Mouse (Mus musculus) embryonic facial prominence, embryonic 13.5 days (tissue): ENCODE measurements around the gene Arhgap23. TPM values are rescaled to one million over a fixed set of nuclear protein-coding genes. Genes with fewer than 3 reads are reported as not detected.
A peak's percentile ranks its signal among the peaks of the same experiment; 100 is the strongest.

ENCODE experiments used
- ATAC-seq: fragments of 200-750 bp; cut with Nextera tagmentation; 2 replicates; pipeline ENCODE4 v1.8.0; 2017; ENCODE audit warnings: low read depth; ENCODE audit not compliant: insufficient number of reproducible peaks, insufficient read depth, low FRiP score, low TSS enrichment
- H3K27ac ChIP-seq: fragments of 300-500 bp; sonication (generic); 2 replicates; pipeline ENCODE4 v1.5.1; 2015; ENCODE audit warnings: moderate library complexity, mild to moderate bottlenecking, inconsistent platforms
- H3K27me3 ChIP-seq: fragments of 300-500 bp; sonication (generic); 2 replicates; pipeline ENCODE4 v1.6.1; 2015; ENCODE audit warnings: mild to moderate bottlenecking, inconsistent platforms
- H3K36me3 ChIP-seq: fragments of 300-500 bp; sonication (generic); 2 replicates; pipeline ENCODE4 v1.6.1; 2015; ENCODE audit warnings: mild to moderate bottlenecking, inconsistent platforms
- H3K4me1 ChIP-seq: fragments of 300-500 bp; sonication (generic); 2 replicates; pipeline ENCODE4 v1.6.1; 2015; ENCODE audit warnings: inconsistent platforms
- H3K4me2 ChIP-seq: fragments of 300-500 bp; sonication (generic); 2 replicates; pipeline ENCODE4 v1.6.1; 2015; ENCODE audit warnings: moderate library complexity, mild to moderate bottlenecking, inconsistent platforms
- H3K4me3 ChIP-seq: fragments of 300-500 bp; sonication (generic); 2 replicates; pipeline ENCODE4 v1.5.1; 2015; ENCODE audit warnings: mild to moderate bottlenecking, inconsistent platforms
- H3K9ac ChIP-seq: fragments of 300-500 bp; sonication (generic); 2 replicates; pipeline ENCODE4 v1.6.1; 2015; ENCODE audit warnings: mild to moderate bottlenecking, inconsistent platforms
- H3K9me3 ChIP-seq: fragments of 300-500 bp; sonication (generic); 2 replicates; pipeline ENCODE4 v1.6.1; 2016; ENCODE audit warnings: inconsistent platforms
- whole genome bisulfite sequencing: fragments of 180-500 bp; shearing (Covaris S2); methylation state at CpG from one replicate; pipeline ENCODE4 v1.1.7; 2015; ENCODE audit warnings: mixed read lengths; 5-methylcytosine and 5-hydroxymethylcytosine counted together
- polyA plus RNA-seq: library from polyadenylated mRNA; unstranded; fragments of >200 nt; fragmentation: Nextera tagmentation; extraction: Ambion mirVana; gene quantifications from 2 replicates; pipeline ENCODE4 v1.2.1, GENCODE M21; 2015

Arhgap23 gene
- polyA plus RNA-seq, 1 experiment from 2014 or later = 8.4 TPM

GRCm38 (mm10) chr11:97511661-97512369 lies 96.5 kb downstream of the Arhgap23 start:
- H3K4me1 ChIP-seq = peaks cover 15% of the 10 kb centered on the region
- no peak overlapping the region; the same call in 1 of the 2 replicates for H3K27ac ChIP-seq
- H3K9me3 ChIP-seq = no peaks in the 10 kb centered on the region
- H3K4me2 ChIP-seq = peak overlapping the region; percentile 11; the same call in 1 of the 2 replicates
- H3K27me3 ChIP-seq = no peaks in the 10 kb centered on the region
- 53% methylated on average over 13 of the region's 13 CpGs for WGBS
- H3K4me3 ChIP-seq = no peak overlapping the region
- ATAC-seq = no peak
- H3K36me3 ChIP-seq = 0 out of 2 replicates have a peak, but pooled peaks cover 4% of the 10 kb centered on the region
- H3K9ac ChIP-seq = no peak overlapping the region

- no peak for ATAC-seq
- no peaks in the 10 kb centered on the region for H3K9me3 ChIP-seq
- H3K27me3 ChIP-seq = no peaks in the 10 kb centered on the region
- no peak overlapping the region for H3K4me2 ChIP-seq
- no peak overlapping the region for H3K9ac ChIP-seq
- WGBS = 52% methylated on average over 6 of the region's 6 CpGs
- H3K4me1 ChIP-seq = peaks cover 15% of the 10 kb centered on the region
- 0 out of 2 replicates have a peak, but pooled peaks cover 4% of the 10 kb centered on the region for H3K36me3 ChIP-seq
- H3K4me3 ChIP-seq = no peak overlapping the region
- no peak overlapping the region for H3K27ac ChIP-seq
These were observed 97.2 kb downstream of the Arhgap23 start for GRCm38 (mm10) chr11:97512511-97512910.

GRCm38 (mm10) chr11:97513066-97513465 lies 97.7 kb downstream of the Arhgap23 start:
- no peaks in the 10 kb centered on the region for H3K9me3 ChIP-seq
- 0 out of 2 replicates have a peak, but pooled peaks cover 4% of the 10 kb centered on the region for H3K36me3 ChIP-seq
- peaks cover 15% of the 10 kb centered on the region for H3K4me1 ChIP-seq
- H3K27me3 ChIP-seq = no peaks in the 10 kb centered on the region
- no peak for ATAC-seq
- H3K4me2 ChIP-seq = no peak overlapping the region
- H3K27ac ChIP-seq = no peak overlapping the region
- H3K4me3 ChIP-seq = no peak overlapping the region
- no peak overlapping the region for H3K9ac ChIP-seq
- 68% methylated on average over 3 of the region's 3 CpGs for WGBS

DNA sequence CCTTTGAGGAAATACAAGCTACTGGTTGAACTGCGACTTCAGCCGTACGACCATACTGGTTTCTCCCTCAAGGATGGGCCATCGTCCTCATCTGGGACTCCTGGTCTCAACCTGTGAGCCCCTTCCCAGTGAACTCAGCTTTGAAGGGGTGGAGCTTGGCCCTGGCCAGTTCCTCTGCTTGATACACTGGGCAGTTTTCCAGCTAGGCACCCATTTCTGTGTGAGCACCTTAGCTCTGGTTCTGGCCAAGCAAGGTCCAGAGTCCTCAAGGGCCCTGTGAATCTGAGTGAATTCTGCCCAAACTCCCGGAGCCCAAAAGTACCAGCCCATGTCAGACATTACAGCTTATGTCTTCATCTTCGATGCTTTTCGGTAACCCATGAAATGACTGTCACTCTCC lies 105.2 kb downstream of the Arhgap23 start:
- Histone ChIP-seq H3K36me3 (peaks cover 3% of the 10 kb centered on the region; the same call in 1 of the 2 replicates), H3K4me1 (peaks cover 14% of the 10 kb centered on the region), H3K4me2 (no peak overlapping the region), H3K9ac (no peak overlapping the region), H3K27ac (no peak overlapping the region), H3K9me3 (no peaks in the 10 kb centered on the region), H3K4me3 (no peak overlapping the region), H3K27me3 (no peaks in the 10 kb centered on the region)
- no peak for ATAC-seq
- 89% methylated on average over 7 of the region's 7 CpGs for WGBS

DNA sequence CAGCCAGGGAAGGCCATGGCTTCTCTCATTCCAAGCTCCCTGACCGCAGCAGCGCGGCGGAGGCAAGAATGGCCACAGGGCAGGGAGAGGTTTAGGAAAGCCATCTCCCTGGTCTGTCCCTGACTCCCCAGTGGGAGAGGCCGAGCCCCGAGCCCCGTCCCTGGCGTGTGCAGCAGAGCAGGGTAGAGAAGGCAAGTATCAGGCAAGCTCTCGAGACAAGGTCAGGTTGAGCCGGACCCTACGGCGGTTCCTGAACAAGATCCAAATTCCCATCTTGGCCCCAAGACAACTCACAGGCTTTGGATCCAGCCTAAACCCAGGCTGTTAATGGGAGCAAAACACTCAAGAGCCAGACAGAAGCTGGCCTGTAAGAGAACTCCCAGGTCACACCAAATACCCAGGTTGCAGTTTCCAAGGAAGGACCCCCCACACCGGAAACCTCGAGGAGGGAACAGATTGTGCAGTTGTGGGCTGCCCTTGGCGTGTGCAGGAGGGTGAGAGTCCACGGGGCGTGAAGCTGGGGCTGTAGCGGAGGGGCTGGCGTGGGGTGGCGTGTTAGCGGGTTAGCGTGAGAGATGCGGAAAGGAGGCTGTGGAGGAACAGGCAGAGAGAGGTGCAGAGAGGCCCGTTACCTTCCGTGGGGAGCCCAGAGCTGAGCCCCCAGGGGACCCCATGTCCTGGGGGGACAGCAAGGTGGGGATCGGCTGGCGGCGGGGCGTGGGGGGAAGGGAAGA lies 106.6 kb downstream of the Arhgap23 start:
- Histone ChIP-seq H3K9me3 (no peaks in the 10 kb centered on the region), H3K4me1 (peaks cover 14% of the 10 kb centered on the region), H3K4me3 (no peak overlapping the region), H3K9ac (no peak overlapping the region), H3K4me2 (no peak overlapping the region), H3K27ac (no peak overlapping the region), H3K27me3 (no peaks in the 10 kb centered on the region), H3K36me3 (peaks cover 3% of the 10 kb centered on the region; the same call in 1 of the 2 replicates)
- ATAC-seq = no peak
- WGBS = 79% methylated on average over 29 of the region's 29 CpGs

- 86% methylated on average over 14 of the region's 14 CpGs for WGBS
- Histone ChIP-seq H3K4me1 (peaks cover 14% of the 10 kb centered on the region), H3K9me3 (no peaks in the 10 kb centered on the region), H3K36me3 (peaks cover 3% of the 10 kb centered on the region; the same call in 1 of the 2 replicates), H3K27ac (no peak overlapping the region), H3K4me3 (no peak overlapping the region), H3K9ac (no peak overlapping the region), H3K4me2 (no peak overlapping the region), H3K27me3 (no peaks in the 10 kb centered on the region)
- ATAC-seq = no peak
These were observed 107.8 kb downstream of the Arhgap23 start for GRCm38 (mm10) chr11:97523107-97523506.

DNA sequence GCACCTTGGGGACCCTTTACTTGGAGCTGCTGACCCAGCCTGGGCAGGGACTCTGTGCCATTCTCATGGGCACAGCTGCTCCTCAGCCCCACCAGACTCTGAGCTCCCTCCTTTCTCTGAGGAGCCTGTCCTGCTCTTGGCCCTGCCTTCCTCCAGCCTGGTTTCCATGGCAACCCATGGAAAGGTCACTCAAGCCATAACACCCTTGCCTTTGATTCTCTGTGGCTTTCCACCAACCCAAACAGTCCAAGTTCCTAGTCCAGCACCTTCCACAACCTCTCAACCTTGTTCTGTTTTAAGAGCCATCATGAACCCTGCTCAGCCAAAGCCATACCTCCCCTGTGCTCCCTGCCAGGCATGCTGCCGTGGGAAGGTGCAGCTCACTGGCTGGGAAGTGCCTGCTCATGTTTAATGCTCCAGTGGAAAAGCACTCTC lies 108.5 kb downstream of the Arhgap23 start:
- no peak overlapping the region for H3K4me2 ChIP-seq
- H3K36me3 ChIP-seq = peaks cover 3% of the 10 kb centered on the region; the same call in 1 of the 2 replicates
- no peaks in the 10 kb centered on the region for H3K27me3 ChIP-seq
- H3K27ac ChIP-seq = no peak overlapping the region
- H3K9ac ChIP-seq = no peak overlapping the region
- WGBS = 3% methylated on average over 1 of the region's 1 CpGs
- H3K4me3 ChIP-seq = no peak overlapping the region
- ATAC-seq = no peak
- peaks cover 14% of the 10 kb centered on the region for H3K4me1 ChIP-seq
- no peaks in the 10 kb centered on the region for H3K9me3 ChIP-seq

- ATAC-seq = no peak
These were observed 109.0 kb downstream of the Arhgap23 start for GRCm38 (mm10) chr11:97524306-97524705.

DNA sequence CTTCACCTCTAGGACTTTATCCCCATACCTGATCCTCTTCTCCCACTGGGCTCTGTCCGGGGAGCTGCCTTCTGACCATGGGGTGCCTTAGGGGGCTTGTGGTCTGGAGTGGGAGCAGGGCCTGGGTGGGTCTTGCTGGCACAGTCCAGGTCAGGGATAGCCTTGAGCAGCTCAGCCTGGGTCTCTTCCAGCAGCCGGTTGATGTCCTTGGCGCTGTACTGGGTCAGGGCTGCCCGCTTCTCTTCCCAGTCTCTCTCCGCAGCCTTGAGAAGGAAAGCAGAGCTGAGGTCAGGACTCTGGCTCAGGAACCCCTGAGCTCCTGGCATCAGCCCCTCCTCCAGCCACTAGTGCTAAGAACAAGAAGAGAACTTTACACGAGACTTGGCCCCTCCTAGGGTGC lies 110.0 kb downstream of the Arhgap23 start:
- H3K27me3 ChIP-seq = peaks cover 3% of the 10 kb centered on the region; the same call in 1 of the 2 replicates
- H3K4me2 ChIP-seq = no peak overlapping the region
- peaks cover 14% of the 10 kb centered on the region for H3K4me1 ChIP-seq
- H3K27ac ChIP-seq = no peak overlapping the region
- H3K9me3 ChIP-seq = no peaks in the 10 kb centered on the region
- H3K9ac ChIP-seq = no peak overlapping the region
- no peak overlapping the region for H3K4me3 ChIP-seq
- H3K36me3 ChIP-seq = no peaks in the 10 kb centered on the region
- 0 out of 2 replicates have a peak, but pooled peaks have one; percentile 17 for ATAC-seq
- 93% methylated on average over 6 of the region's 6 CpGs for WGBS

More at GRCm38 (mm10) chr11:97524306-97524705, 109.0 kb downstream of the Arhgap23 start:
- Histone ChIP-seq H3K4me2 (no peak overlapping the region), H3K27me3 (no peaks in the 10 kb centered on the region), H3K9ac (no peak overlapping the region), H3K4me1 (peaks cover 14% of the 10 kb centered on the region), H3K27ac (no peak overlapping the region), H3K9me3 (no peaks in the 10 kb centered on the region), H3K4me3 (no peak overlapping the region), H3K36me3 (peaks cover 2% of the 10 kb centered on the region; the same call in 1 of the 2 replicates)
- 40% methylated on average over 9 of the region's 9 CpGs for WGBS

DNA sequence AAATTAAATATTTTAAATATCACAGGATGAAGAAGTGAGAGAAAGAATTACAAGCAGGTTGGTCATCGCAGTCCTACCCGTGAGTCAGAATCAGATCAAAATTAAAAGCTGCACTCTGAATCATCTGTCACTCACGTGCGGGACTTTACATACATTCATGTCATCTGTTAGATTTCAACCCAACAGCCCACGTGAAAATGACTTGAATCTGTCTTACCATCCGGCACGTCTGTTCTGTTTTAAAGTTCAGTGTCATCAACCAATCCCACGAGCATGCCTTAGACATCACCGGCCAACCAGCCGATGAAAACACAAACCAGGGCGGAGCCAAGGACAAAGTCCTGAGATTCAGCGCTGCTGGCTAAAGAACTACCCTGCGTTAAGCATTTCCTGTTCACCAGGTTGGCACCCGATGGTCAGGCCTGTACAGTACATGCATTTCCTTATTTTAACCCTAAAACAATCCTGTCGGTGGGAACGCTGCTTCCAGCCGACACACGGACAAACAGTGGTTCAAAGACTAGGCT lies 113.0 kb downstream of the Arhgap23 start:
- H3K9me3 ChIP-seq = no peaks in the 10 kb centered on the region
- ATAC-seq = no peak
- no peak overlapping the region for H3K9ac ChIP-seq
- H3K36me3 ChIP-seq = no peaks in the 10 kb centered on the region
- H3K27me3 ChIP-seq = peaks cover 33% of the 10 kb centered on the region
- peaks cover 23% of the 10 kb centered on the region for H3K4me1 ChIP-seq
- H3K4me3 ChIP-seq = no peak overlapping the region
- no peak overlapping the region for H3K27ac ChIP-seq
- 67% methylated on average over 18 of the region's 18 CpGs for WGBS
- no peak overlapping the region for H3K4me2 ChIP-seq

DNA sequence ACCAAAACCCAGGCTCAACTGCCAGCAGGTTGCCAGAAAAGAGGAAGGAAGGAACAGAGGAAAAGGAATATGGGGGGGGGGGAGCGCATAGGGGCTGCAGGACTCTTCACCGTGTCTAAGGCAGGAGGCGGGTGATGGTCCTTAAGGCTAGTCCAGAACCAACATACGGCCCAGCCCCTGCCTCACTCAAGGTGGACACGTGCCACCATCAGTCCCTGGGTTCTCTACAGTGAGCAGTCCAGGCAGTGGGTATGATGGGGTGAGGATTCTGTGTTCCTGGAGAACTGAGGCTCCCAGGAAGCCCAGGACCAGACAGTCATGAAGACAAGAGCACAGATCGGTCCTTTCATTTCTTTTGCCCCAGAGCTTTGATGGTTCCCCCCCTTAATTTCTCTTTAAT lies 114.7 kb downstream of the Arhgap23 start:
- no peak for ATAC-seq
- 80% methylated on average over 6 of the region's 6 CpGs for WGBS
- no peak overlapping the region for H3K9ac ChIP-seq
- H3K9me3 ChIP-seq = no peaks in the 10 kb centered on the region
- no peaks in the 10 kb centered on the region for H3K36me3 ChIP-seq
- no peak overlapping the region for H3K27ac ChIP-seq
- no peak overlapping the region for H3K4me2 ChIP-seq
- H3K4me1 ChIP-seq = peaks cover 26% of the 10 kb centered on the region
- peaks cover 50% of the 10 kb centered on the region for H3K27me3 ChIP-seq
- no peak overlapping the region for H3K4me3 ChIP-seq
